Mouse (Mus musculus) neural tube, embryonic 14.5 days (tissue): ENCODE data around the gene Fgfr2. TPM values are rescaled to one million over a fixed set of nuclear protein-coding genes. Genes with fewer than 3 reads are reported as not detected.

Experiments
- ATAC-seq: fragments of 200-750 bp; cut with Nextera tagmentation; 2 replicates; pipeline ENCODE4 v1.8.0; 2017; ENCODE audit warnings: low read depth, mild to moderate bottlenecking, moderate TSS enrichment, moderate library complexity
- H3K27ac ChIP-seq: fragments of 300-500 bp; sonication (generic); 2 replicates; pipeline ENCODE4 v1.5.1; 2014; ENCODE audit warnings: low read depth, mild to moderate bottlenecking, control low read depth, low read length, moderate library complexity, mixed read lengths
- H3K27me3 ChIP-seq: fragments of 300-500 bp; sonication (generic); 2 replicates; pipeline ENCODE4 v1.6.1; 2014; ENCODE audit warnings: low read length; ENCODE audit not compliant: control insufficient read depth, insufficient read depth
- H3K36me3 ChIP-seq: fragments of 300-500 bp; sonication (generic); 2 replicates; pipeline ENCODE4 v1.6.1; 2014; ENCODE audit warnings: low read length, mixed read lengths; ENCODE audit not compliant: control insufficient read depth, insufficient read depth
- H3K4me1 ChIP-seq: fragments of 300-500 bp; sonication (generic); 2 replicates; pipeline ENCODE4 v1.6.1; 2014; ENCODE audit warnings: low read length; ENCODE audit not compliant: control insufficient read depth, insufficient read depth
- H3K4me2 ChIP-seq: fragments of 300-500 bp; sonication (generic); 2 replicates; pipeline ENCODE4 v1.6.1; 2014; ENCODE audit warnings: mild to moderate bottlenecking, low read depth, low read length, control low read depth
- H3K4me3 ChIP-seq: fragments of 300-500 bp; sonication (generic); 2 replicates; pipeline ENCODE4 v1.5.1; 2014; ENCODE audit warnings: low read depth, low read length, control low read depth, mixed read lengths
- H3K9ac ChIP-seq: fragments of 300-500 bp; sonication (generic); replicated peaks from 2 replicates; pipeline ENCODE4 v1.6.1; 2014; ENCODE audit warnings: low read depth, mild to moderate bottlenecking, control low read depth, low read length, mixed read lengths
- H3K9me3 ChIP-seq: fragments of 300-500 bp; sonication (generic); 2 replicates; pipeline ENCODE4 v1.6.1; 2016; ENCODE audit warnings: low read length; ENCODE audit not compliant: control insufficient read depth
- WGBS: fragments of 180-500 bp; shearing (Covaris S2); extraction: QIAGEN DNeasy Blood & Tissue Kit; methylation state at CpG from one replicate; pipeline ENCODE4 v1.1.7; 2014; 5-methylcytosine and 5-hydroxymethylcytosine counted together
- polyA plus RNA-seq: library from polyadenylated mRNA; unstranded; fragments of >200 nt; fragmentation: Nextera tagmentation; extraction: Ambion mirVana; gene quantifications from 2 replicates; pipeline ENCODE4 v1.2.1, GENCODE M21; 2014

The Fgfr2 gene
- polyA plus RNA-seq, 1 experiment from 2014 or later: 28.1 TPM

- H3K9ac ChIP-seq: no peak overlapping the region
- 66% methylated on average over 12 of the region's 12 CpGs for WGBS
- no peak overlapping the region for H3K4me2 ChIP-seq
- no peak overlapping the region for H3K4me3 ChIP-seq
- H3K9me3 ChIP-seq: no peaks in the 10 kb centered on the region
- H3K27ac ChIP-seq: no peak overlapping the region
- H3K4me1 ChIP-seq: no peaks in the 10 kb centered on the region
- no peaks in the 10 kb centered on the region for H3K27me3 ChIP-seq
- no peak for ATAC-seq
- no peaks in the 10 kb centered on the region for H3K36me3 ChIP-seq
These were observed 32.5 kb upstream of the Fgfr2 start for GRCm38 (mm10) chr7:133155621-133156020.

GRCm38 (mm10) chr7:133154846-133155245 is 31.7 kb upstream of the Fgfr2 start:
- Histone ChIP-seq H3K27ac (no peak overlapping the region), H3K36me3 (no peaks in the 10 kb centered on the region), H3K4me3 (no peak overlapping the region), H3K9me3 (no peaks in the 10 kb centered on the region), H3K4me2 (no peak overlapping the region), H3K4me1 (no peaks in the 10 kb centered on the region), H3K27me3 (no peaks in the 10 kb centered on the region), H3K9ac (no peak overlapping the region)
- 73% methylated on average over 6 of the region's 6 CpGs for WGBS
- no peak for ATAC-seq

DNA sequence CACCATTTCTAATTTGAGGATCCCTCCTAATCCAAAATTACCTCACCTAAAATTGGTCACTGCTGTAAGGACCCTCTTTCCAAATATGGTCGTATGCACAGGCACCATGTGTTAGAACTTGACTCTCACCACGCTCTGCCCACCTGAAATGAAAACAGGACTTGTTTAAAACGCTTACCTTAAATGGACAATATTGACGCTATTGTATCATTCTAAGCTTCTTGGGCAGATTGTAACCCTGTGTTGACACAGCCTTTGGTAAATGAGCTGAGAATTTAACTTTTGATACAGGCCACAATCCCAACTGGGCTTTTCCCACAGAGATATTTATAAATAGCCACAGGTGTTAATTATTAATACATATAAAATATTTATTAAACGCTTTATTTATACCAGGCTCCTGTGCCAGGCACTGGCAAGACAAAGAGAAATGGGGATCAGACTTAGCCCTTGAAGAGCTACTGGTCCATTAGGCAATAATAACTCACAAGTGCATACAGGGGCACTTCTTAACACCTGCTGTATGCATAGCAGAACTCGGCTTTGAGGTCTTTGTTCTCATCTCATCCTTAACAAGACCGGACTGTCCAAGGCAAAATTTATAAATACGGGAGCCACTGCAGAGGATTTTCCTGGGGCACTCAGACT is 16.7 kb upstream of the Fgfr2 start:
- WGBS: 84% methylated on average over 8 of the region's 8 CpGs
- no peak overlapping the region for H3K4me2 ChIP-seq
- no peak for ATAC-seq

DNA sequence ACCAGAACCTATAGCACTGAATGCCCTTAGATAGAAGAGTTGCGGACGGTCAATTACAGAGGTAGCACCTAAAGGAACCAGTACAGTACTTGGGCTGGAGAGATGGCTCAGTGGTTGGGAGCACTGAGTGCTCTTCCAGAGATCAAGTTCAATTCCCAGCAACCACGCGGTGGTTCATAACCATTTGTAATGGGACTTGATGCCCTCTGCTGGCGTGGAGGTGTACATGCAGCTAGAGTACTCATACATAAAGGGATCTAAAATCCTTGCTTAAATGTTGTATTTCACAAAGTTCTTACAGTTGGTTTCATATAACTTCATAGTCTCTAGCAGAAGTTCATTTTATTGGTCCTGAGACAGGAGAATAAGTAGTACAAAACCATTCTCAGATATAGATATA is 10.4 kb upstream of the Fgfr2 start:
- Histone ChIP-seq H3K4me3 (no peak overlapping the region), H3K36me3 (no peaks in the 10 kb centered on the region), H3K27ac (no peak overlapping the region), H3K9me3 (no peaks in the 10 kb centered on the region), H3K9ac (no peak overlapping the region), H3K4me1 (no peaks in the 10 kb centered on the region), H3K4me2 (no peak overlapping the region), H3K27me3 (no peaks in the 10 kb centered on the region)
- no peak for ATAC-seq
- WGBS: 82% methylated on average over 5 of the region's 5 CpGs

More for the DNA sequence above, 16.7 kb upstream of the Fgfr2 start:
- no peaks in the 10 kb centered on the region for H3K9me3 ChIP-seq
- H3K4me3 ChIP-seq: no peak overlapping the region
- H3K27ac ChIP-seq: no peak overlapping the region
- H3K27me3 ChIP-seq: no peaks in the 10 kb centered on the region
- no peaks in the 10 kb centered on the region for H3K4me1 ChIP-seq
- H3K9ac ChIP-seq: no peak overlapping the region
- no peaks in the 10 kb centered on the region for H3K36me3 ChIP-seq

GRCm38 (mm10) chr7:133132702-133133101 is 9.6 kb upstream of the Fgfr2 start:
- no peak for ATAC-seq

GRCm38 (mm10) chr7:133124701-133125485 is 1.7 kb upstream of the Fgfr2 start:
- 5% methylated on average over 34 of the region's 34 CpGs for WGBS
- Histone ChIP-seq H3K36me3 (no peaks in the 10 kb centered on the region), H3K4me3 (peak overlapping the region; percentile 67), H3K27me3 (no peaks in the 10 kb centered on the region), H3K4me2 (peak overlapping the region; percentile 99), H3K27ac (peak overlapping the region; percentile 85; the same call in 1 of the 2 replicates), H3K9me3 (no peaks in the 10 kb centered on the region), H3K9ac (peak overlapping the region; percentile 84), H3K4me1 (peaks cover 18% of the 10 kb centered on the region)
- no peak for ATAC-seq

More at GRCm38 (mm10) chr7:133132702-133133101, 9.6 kb upstream of the Fgfr2 start:
- Histone ChIP-seq H3K9ac (no peak overlapping the region), H3K27ac (no peak overlapping the region), H3K9me3 (no peaks in the 10 kb centered on the region), H3K4me1 (no peaks in the 10 kb centered on the region), H3K4me3 (no peak overlapping the region), H3K4me2 (no peak overlapping the region), H3K27me3 (no peaks in the 10 kb centered on the region), H3K36me3 (no peaks in the 10 kb centered on the region)
- 94% methylated on average over 5 of the region's 5 CpGs for WGBS

DNA sequence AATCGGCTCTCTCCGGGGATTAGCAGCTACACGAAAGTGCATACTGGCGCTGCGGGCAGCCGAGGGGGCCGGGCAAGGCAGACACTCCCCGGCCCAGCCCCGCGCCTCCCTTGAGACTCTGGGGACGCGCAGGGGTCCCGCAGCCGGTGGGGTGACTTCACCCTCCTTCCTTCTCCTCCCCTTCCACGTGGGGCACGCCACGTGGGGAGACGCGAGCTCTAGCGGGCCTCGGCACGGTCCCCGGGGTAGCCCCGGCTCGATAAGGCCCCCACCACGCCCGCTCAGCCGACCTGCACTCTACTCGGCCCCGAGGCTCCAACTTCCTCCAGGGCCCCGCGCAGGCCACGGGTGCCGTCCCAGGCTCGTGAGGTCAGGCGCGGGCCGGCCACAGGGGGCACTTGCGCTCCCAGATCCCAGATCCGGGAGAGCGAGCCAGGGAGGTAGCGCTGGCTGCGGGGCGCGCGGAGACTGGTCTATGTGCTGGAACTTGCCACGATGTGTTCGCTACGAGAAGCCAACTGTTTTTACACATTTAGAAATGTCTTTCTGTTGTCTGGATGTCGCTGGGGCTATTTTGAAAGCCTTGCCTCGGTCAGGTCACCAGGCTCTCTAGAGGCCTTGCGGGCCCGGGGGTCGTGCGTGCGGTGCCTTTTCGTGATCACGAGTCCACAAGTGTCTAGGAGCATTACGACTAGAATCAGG is 1.0 kb upstream of the Fgfr2 start, which contains the start of gene Ctbp2:
Gene Ctbp2, minus strand, starts transcription at position 356 of the 702 bp plus-strand sequence.
- Histone ChIP-seq H3K27ac (peak within 1 kb of the TSS; percentile 89), H3K4me3 (peak within 1 kb of the TSS; percentile 67), H3K4me1 (peaks cover 21% of the 10 kb centered on the region), H3K36me3 (no peaks in the 10 kb centered on the region), H3K4me2 (peak within 1 kb of the TSS; percentile 99), H3K27me3 (no peaks in the 10 kb centered on the region), H3K9ac (peak within 1 kb of the TSS; percentile 84), H3K9me3 (no peaks in the 10 kb centered on the region)
- peak; percentile 59 for ATAC-seq
- WGBS: under 1% methylated on average over 59 of the region's 59 CpGs

- under 1% methylated on average over 58 of the region's 102 CpGs for WGBS
- no peaks in the 10 kb centered on the region for H3K27me3 ChIP-seq
- peak overlapping the region; percentile 67 for H3K4me3 ChIP-seq
- peak overlapping the region; percentile 89 for H3K27ac ChIP-seq
- H3K4me1 ChIP-seq: peaks cover 34% of the 10 kb centered on the region
- H3K36me3 ChIP-seq: no peaks in the 10 kb centered on the region
- no peaks in the 10 kb centered on the region for H3K9me3 ChIP-seq
- ATAC-seq: peak; percentile 7
- H3K4me2 ChIP-seq: peak overlapping the region; percentile 99
- peak overlapping the region; percentile 84 for H3K9ac ChIP-seq
These were observed 539 bp downstream of the Fgfr2 start for GRCm38 (mm10) chr7:133122379-133123243.
